Mouse (Mus musculus): Measurements from ENCODE around the gene Selenos.

Gene Selenos

DNA sequence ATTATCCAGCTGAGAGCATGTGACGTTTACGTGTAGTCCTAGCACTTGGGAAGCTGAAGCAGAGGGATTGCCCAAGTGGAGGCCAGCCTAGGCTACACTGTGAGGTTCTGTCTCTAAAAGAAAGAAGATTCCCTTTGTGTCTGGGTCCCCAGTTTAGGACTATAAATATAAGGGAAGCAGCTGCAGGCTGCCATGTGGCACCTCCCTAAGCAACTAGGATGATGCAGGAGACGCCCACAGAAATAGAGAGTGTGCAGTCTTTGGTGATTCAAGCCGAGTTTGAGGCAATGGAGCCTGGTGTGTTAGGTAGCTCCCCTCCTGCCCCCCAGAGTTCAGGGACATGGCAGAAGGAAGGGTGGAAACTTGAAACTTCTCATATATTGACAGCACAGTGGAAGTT is 8.2 kb downstream of the Selenos start:
- no peak for DNase-seq (ENCODE audit: low spot score)

GRCm38 (mm10) chr7:66088077-66088476 is 8.6 kb downstream of the Selenos start:
- DNase-seq (ENCODE audit: low spot score), result no peak

- no peak for DNase-seq (ENCODE audit: low spot score)
These were observed 11.3 kb downstream of the Selenos start for GRCm38 (mm10) chr7:66090676-66091190.

DNA sequence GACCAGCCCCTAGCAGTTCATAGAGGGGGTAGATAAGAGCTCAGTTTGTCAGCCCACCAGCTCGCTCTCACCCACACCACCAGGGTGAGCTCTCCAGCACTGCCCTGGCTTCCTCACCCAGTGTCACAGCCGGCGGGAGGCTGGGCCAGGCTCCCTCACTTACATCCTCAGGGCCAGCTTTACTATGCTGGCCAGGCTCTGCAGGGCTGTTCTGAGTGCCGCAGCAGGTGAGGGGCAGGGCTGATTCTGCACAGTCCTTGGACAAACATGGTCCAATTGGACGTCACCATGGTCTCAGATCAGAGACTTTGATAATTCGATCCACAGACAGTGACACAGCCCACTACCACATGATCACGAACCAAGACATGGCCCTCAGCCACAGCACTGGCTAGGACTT is 12.1 kb downstream of the Selenos start:
- no peak for DNase-seq (ENCODE audit: low spot score)

DNA sequence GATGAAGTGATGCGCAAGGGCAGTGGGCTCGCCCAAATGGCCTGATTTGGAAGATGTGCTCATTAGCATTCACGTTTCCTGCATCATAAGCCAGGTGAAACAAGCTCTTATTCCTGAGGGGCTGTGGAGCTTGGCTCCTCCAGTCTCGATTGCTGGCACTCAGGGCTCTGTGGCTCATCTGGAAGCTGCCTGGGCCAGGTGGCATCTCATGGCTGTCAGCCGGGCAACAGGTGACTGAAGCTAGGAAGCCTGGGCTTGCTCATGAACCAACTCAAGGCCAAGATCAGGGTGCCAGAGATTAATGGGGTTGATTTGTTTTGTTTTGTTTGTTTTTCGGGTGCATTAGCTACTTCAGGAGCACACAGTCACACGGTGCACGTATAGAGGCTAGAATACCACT is 13.2 kb downstream of the Selenos start:
- DNase-seq (ENCODE audit: low spot score), result no peak

DNA sequence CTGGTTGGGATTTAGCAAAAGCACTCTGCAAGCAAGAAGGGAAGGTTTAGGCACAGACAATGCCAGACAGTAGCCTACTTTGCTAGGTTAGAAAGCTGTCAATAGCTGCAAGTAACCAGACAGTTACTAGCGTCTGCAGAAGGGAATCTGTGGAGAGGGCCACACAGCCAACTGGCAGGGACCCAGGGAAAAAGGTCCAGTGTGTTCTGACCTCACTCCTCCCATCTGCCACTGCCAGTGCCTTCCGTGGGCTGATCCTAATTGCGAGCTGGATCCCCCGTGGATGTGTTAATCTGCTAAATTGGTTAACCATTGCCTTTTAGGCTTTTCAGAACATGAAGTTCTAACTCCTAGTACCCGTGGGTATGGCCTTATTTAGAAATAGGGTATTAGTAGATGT is 14.7 kb downstream of the Selenos start:
- DNase-seq (ENCODE audit: low spot score), result no peak

DNA sequence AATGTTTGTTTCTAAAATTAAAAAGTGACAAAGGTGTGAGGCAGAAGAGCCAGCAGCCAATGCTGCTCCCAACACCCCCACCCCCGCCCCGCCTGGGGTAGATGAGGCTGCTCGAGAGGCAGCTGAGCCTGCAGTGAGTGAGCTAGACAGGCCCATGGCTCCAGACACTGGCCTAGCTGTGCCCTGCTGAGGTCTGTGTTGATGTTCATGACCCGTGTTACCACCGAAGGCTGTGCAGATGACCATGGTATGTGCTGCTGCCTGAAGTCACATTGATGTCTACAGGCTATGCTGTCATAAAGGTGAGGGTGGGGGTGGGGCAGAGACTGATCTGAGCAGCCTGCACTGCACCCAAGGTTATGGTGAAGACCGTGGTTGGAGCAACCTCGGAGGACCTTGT is 19.4 kb downstream of the Selenos start:
- DNase-seq (ENCODE audit: low spot score), result no peak

- DNase-seq (ENCODE audit: low spot score), result no peak
These were observed 22.4 kb downstream of the Selenos start for GRCm38 (mm10) chr7:66101866-66102265.

DNA sequence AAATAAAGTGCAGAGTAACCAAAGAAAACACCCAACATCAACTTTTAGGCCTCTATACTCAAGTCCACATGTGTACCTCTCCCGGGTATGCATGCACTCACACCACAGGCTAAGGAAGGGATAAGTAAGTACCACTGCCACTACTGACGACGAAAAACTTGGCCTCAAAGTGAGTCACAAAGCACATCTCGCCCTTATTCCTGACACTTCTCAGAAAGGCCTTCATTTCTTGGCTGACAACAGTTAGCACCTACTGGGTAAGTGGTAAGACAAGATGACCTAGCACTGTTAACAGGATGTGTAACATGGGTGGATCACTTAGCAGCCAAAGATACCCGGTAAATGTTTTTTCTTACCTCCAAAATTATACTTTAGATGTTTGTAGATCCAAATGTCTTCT is 25.1 kb downstream of the Selenos start:
- DNase-seq (ENCODE audit: low spot score), result no peak

DNA sequence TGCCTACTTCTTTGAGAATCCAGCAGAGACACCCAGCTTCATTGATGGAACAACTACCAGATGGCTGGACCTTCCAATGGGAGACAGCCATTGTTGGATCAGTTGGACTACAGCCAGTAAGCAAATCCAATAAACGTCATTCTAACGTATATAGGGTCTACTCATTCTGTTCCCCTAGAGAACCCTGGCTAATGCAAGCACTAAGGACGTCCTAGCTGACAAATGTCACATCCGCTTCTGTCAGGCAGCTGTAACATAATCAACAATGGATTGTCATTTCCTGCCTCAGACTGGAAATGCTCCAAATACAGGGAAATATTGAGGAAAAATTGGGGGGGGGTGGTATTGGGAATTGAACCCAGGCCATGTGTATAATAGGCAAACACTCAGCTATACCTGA is 26.3 kb downstream of the Selenos start:
- no peak for DNase-seq (ENCODE audit: low spot score)

- no peak for DNase-seq (ENCODE audit: low spot score)
These were observed 27.2 kb downstream of the Selenos start for GRCm38 (mm10) chr7:66106581-66107056.

GRCm38 (mm10) chr7:66107206-66107605 is 27.8 kb downstream of the Selenos start:
- DNase-seq (ENCODE audit: low spot score), result no peak

DNA sequence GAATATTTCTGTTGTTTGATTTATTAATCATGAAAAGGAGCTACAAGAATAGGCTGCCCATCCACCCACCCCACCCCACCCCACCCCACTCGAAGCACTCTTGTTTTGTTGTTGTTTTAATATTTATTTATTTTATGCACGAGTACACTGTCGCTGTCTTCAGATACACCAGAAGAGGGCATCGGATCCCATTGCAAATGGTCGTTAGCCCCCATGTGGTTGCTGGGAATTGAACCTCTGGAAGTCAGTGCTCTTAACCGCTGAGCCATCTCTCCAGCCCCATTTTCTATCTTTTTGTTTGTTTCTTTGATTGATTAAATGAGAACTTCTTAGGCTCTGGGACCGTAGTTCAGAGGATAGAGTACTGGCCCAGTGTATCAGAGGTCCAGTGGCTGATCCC is 28.5 kb downstream of the Selenos start:
- DNase-seq (ENCODE audit: low spot score), result no peak

DNA sequence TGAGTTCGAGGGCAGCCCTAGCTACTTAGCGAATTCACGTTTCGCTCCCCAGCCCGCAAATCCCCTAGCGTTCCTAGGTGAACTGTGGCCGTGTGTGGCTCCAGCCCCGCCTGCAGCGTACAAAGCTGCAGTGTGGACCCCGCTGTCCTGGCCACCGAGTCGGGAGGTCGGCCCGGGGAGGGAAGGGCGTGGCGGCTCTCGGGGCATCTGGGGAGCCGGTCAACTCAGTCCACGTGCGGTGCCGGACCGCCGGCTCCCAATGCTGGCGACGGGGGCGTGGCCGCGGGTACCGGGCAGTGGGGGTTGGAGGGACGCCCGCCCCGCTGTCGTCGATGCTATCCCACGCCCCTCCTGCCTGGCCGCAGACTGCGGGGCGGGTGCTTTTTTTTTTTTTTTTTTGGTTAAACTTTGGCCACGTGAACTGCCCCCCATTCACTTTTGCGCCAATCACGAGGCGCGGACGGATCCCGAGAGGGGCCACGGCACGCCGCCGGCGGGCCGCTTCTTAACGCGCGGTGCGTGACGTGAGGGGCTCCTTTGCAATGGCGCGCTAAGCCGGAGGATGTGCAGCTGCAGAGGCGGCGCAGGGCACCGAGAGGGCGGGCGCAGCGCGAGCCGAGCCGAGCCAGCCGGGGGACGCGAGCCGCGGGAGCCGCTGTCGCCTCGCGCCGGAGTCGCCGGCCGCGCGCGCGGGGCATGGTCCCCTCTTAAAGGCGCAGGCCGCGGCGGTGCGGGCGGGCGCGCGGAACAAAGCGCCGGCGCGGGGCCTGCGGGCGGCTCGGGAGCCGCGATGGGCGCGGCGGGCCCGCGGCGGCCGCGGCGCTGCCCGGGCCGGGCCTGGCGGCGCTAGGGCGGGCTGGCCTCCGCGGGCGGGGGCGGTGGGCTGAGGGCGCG is 29.8 kb downstream of the Selenos start, which contains the start of gene Chsy1:
Chsy1 (plus strand) TSS at position 555 of the 894 bp plus-strand sequence.
- peak; percentile 73 for DNase-seq (ENCODE audit: low spot score)

DNA sequence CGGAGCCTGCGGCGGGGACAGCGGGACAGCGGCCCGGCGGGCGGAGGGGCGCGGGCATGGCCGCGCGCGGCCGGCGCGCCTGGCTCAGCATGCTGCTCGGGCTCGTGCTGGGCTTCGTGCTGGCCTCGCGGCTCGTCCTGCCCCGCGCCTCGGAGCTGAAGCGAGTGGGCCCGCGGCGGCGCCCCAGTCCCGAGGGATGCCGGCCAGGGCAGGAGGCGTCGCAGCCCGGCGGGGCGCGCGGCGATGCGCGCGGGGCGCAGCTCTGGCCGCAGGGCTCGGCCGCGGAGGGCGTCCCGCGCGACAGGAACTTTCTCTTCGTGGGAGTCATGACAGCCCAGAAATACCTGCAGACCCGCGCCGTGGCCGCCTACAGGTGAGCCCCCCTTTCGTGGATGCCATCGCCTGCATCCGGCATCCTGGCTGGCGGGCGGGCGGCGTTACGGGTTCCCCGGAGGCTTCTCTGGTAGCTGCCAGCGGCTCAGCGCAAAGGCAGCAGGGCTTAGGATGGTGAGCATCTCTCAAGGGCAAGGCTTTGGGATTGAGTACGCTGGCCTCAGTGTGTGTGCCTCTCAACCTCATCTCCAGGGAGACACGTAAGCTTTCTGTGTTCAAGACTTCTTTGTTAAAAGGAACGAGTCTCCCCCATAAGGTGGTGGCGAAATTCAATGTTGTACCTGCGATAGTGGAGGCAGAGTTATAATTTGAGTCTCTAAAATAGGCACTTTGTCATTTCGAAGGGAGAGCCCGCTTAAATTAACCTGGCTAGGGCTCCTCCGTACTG is 30.6 kb downstream of the Selenos start:
- no peak for DNase-seq (ENCODE audit: low spot score)

DNA sequence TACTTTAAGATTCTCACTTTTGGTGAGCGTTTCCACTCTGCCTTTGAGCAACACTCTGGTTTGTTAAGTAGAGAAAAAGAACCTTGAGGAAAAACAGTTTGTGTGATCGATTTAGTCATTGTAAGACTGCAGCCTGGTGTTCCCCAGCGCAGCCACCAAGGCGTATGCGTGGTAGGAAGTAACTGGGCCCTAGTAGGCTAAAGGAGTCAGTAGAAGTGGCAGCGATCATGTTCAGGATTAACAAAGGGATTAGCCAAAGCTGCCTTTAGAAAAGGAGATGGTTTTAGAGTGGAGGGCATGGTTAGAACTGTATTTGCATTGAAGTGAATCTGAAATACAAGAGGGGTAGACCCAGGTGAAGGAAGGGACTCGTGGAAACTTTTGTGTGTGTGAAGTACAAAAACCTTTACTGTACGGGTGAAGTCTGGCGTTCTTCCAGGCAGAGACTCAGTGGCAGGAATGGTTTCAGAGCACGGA is 31.2 kb downstream of the Selenos start:
- DNase-seq (ENCODE audit: low spot score), result no peak

DNA sequence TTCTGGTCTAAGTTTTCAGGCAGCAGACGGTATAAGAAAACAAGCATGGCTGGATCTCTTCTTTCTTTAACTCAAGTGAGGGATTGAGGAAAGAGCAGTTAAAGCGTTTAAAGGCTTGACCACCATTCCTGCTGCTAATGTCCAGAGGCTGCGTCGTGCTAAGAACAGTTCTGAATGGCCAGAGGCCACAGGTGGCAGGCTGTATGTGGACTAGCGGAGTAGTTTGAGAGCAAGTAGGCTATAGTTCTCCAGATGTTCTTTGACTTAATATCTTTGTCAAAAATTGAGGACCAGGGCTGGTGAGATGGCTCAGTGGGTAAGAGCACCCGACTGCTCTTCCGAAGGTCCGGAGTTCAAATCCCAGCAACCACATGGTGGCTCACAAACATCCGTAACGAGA is 31.8 kb downstream of the Selenos start:
- DNase-seq (ENCODE audit: low spot score), result no peak

DNA sequence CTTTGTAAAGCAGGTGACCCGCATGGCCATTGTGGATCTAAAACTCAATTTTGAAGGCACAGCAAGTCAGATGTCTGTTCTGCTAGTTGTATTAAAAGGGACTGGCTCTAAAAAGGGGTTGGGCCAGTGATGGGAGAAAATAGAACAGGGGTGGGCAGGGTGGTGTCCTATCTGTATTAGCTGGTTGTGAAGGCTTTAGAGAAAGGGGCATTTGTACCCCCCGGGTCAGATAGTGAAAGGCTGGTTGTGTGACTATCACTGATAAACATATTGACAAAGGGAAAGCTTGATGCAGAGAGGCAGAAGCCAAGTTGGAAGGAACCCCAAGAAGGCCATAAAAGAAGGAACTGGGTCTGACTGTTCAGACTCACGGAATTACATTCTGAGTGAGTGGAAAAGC is 34.1 kb downstream of the Selenos start:
- DNase-seq (ENCODE audit: low spot score), result no peak

- no peak for DNase-seq (ENCODE audit: low spot score)
These were observed 36.4 kb downstream of the Selenos start for GRCm38 (mm10) chr7:66115821-66116343.

DNA sequence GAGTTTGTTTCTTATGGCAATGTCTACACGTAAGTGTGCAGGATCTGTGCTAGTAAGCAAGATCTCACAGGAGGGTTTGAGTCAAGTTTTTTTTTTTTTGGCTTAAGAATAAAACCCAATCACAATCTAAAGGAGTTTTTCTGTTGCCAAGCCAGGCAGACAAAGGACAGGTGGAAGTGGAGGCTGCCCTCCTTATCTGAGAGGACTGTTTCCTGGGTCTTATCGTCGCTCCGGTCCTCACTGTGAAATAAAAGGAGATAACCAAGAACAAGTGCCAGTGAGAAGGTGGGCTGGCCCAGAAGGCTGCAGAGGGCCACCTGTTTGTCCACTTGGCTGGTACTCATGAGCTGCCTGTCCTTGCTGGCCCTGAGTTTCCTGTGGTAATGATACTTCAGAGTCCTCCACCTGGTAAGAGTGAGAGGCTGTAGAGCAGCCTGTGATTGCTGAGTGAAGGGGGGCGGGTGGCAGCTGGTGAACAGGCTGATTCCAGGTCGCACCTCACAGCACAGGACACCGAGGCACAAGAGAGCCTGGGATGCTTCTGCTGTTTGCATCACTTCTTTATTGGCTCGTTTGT is 37.5 kb downstream of the Selenos start:
- DNase-seq (ENCODE audit: low spot score), result no peak

GRCm38 (mm10) chr7:66118046-66118445 is 38.6 kb downstream of the Selenos start:
- no peak for DNase-seq (ENCODE audit: low spot score)

GRCm38 (mm10) chr7:66118796-66119195 is 39.3 kb downstream of the Selenos start:
- no peak for DNase-seq (ENCODE audit: low spot score)

Data from layer of hippocampus, adult 9-10 months (tissue).